Mouse (Mus musculus) olfactory bulb, adult 2 months (tissue): ENCODE data around the gene Myom1. TPM values are rescaled to one million over a fixed set of nuclear protein-coding genes. Genes with fewer than 3 reads are reported as not detected.

Experiments used
- H3K27ac ChIP-seq: fragments of 200-500 bp; 2 replicates; pipeline ENCODE4 v1.5.1; 2012; ENCODE audit warnings: low read depth, low read length; ENCODE audit not compliant: insufficient read depth
- H3K4me1 ChIP-seq: fragments of 200-500 bp; 2 replicates; pipeline ENCODE4 v1.6.1; 2012; ENCODE audit warnings: low read length; ENCODE audit not compliant: control insufficient read depth, insufficient read depth
- H3K4me3 ChIP-seq: fragments of 200-500 bp; 2 replicates; pipeline ENCODE4 v1.5.1; 2012; ENCODE audit warnings: mild to moderate bottlenecking, low read depth, low read length, moderate library complexity; ENCODE audit not compliant: insufficient read depth
- CTCF ChIP-seq: fragments of 200-500 bp; IDR thresholded peaks from 2 replicates; pipeline ENCODE4 v1.5.1; 2012; ENCODE audit warnings: low read depth, mild to moderate bottlenecking, low read length, moderate library complexity; ENCODE audit not compliant: insufficient read depth
- POLR2A ChIP-seq: fragments of 200-500 bp; IDR thresholded peaks from 2 replicates; pipeline ENCODE4 v1.6.1; 2012; ENCODE audit warnings: mild to moderate bottlenecking, low read depth, low read length, moderate library complexity; ENCODE audit not compliant: insufficient read depth
- WGBS: fragments of 180-500 bp; shearing (Covaris S2); methylation state at CpG from one replicate; pipeline ENCODE4 v1.1.7; 2018; 5-methylcytosine and 5-hydroxymethylcytosine counted together
- polyA plus RNA-seq: library from polyadenylated mRNA; stranded (reverse); fragments of >200 nt; gene quantifications from 2 replicates; pipeline ENCODE4 v1.2.4, GENCODE M21; 2012; ENCODE audit warnings: low replicate concordance; ENCODE audit not compliant: missing spikeins, insufficient read depth, insufficient read length

Myom1 gene
- polyA plus RNA-seq, 1 experiment, result not detected

GRCm38 (mm10) chr17:71009751-71010150 lies 7.3 kb downstream of the Myom1 start:
- 61% methylated on average over 1 of the region's 1 CpGs for WGBS

GRCm38 (mm10) chr17:71010646-71011242 lies 8.3 kb downstream of the Myom1 start:
- WGBS, result 68% methylated on average over 7 of the region's 7 CpGs
- H3K27ac ChIP-seq, result no peak overlapping the region
- peaks cover 5% of the 10 kb centered on the region for H3K4me1 ChIP-seq
- TF ChIP-seq CTCF (no peak), POLR2A (no peak)
- no peak overlapping the region for H3K4me3 ChIP-seq

More at GRCm38 (mm10) chr17:71009751-71010150, 7.3 kb downstream of the Myom1 start:
- Histone ChIP-seq H3K27ac (no peak overlapping the region), H3K4me1 (peaks cover 3% of the 10 kb centered on the region; the same call in 1 of the 2 replicates), H3K4me3 (no peak overlapping the region)
- TF ChIP-seq CTCF (no peak), POLR2A (no peak)

GRCm38 (mm10) chr17:71011931-71012662 lies 9.7 kb downstream of the Myom1 start:
- no peak for TF ChIP-seq POLR2A
- no peak for TF ChIP-seq CTCF
- WGBS, result 81% methylated on average over 9 of the region's 9 CpGs
- Histone ChIP-seq H3K27ac (no peak overlapping the region), H3K4me1 (peaks cover 5% of the 10 kb centered on the region), H3K4me3 (no peak overlapping the region)

- 92% methylated on average over 6 of the region's 6 CpGs for WGBS
- no peak for TF ChIP-seq CTCF
- TF ChIP-seq POLR2A, result no peak
Observed at GRCm38 (mm10) chr17:71013105-71013504, 10.7 kb downstream of the Myom1 start.

GRCm38 (mm10) chr17:71014911-71015310 lies 12.5 kb downstream of the Myom1 start:
- WGBS, result 27% methylated on average over 5 of the region's 5 CpGs
- Histone ChIP-seq H3K4me1 (peaks cover 11% of the 10 kb centered on the region), H3K27ac (0 out of 2 replicates have a peak overlapping the region, but pooled peaks have one; percentile 32), H3K4me3 (no peak overlapping the region)
- TF ChIP-seq POLR2A (no peak), CTCF (no peak)

More at GRCm38 (mm10) chr17:71013105-71013504, 10.7 kb downstream of the Myom1 start:
- no peak overlapping the region for H3K4me3 ChIP-seq
- no peak overlapping the region for H3K27ac ChIP-seq
- H3K4me1 ChIP-seq, result peaks cover 5% of the 10 kb centered on the region

GRCm38 (mm10) chr17:71017457-71017998 lies 15.1 kb downstream of the Myom1 start:
- no peak overlapping the region for H3K4me3 ChIP-seq
- peaks cover 12% of the 10 kb centered on the region for H3K4me1 ChIP-seq
- 96% methylated on average over 4 of the region's 4 CpGs for WGBS
- no peak overlapping the region for H3K27ac ChIP-seq
- no peak for TF ChIP-seq CTCF
- TF ChIP-seq POLR2A, result no peak

- TF ChIP-seq POLR2A, result no peak
- no peak for TF ChIP-seq CTCF
- no peak overlapping the region for H3K4me3 ChIP-seq
- 95% methylated on average over 3 of the region's 3 CpGs for WGBS
- peaks cover 12% of the 10 kb centered on the region for H3K4me1 ChIP-seq
- no peak overlapping the region for H3K27ac ChIP-seq
Observed at GRCm38 (mm10) chr17:71018151-71018550, 15.7 kb downstream of the Myom1 start.

- H3K4me1 ChIP-seq, result peaks cover 12% of the 10 kb centered on the region
- no peak overlapping the region for H3K27ac ChIP-seq
- H3K4me3 ChIP-seq, result no peak overlapping the region
- WGBS, result 91% methylated on average over 15 of the region's 15 CpGs
- TF ChIP-seq CTCF (no peak), POLR2A (no peak)
Observed at GRCm38 (mm10) chr17:71018616-71019308, 16.3 kb downstream of the Myom1 start.

- peaks cover 12% of the 10 kb centered on the region for H3K4me1 ChIP-seq
- no peak overlapping the region for H3K27ac ChIP-seq
- H3K4me3 ChIP-seq, result no peak overlapping the region
- TF ChIP-seq POLR2A (no peak), CTCF (no peak)
- WGBS, result 56% methylated on average over 6 of the region's 6 CpGs
Observed at GRCm38 (mm10) chr17:71019309-71019655, 16.8 kb downstream of the Myom1 start.
